Mouse (Mus musculus) Patski (cell line): ENCODE measurements at regions not wholly inside any gene's neighbourhood (a gene's known extent, or its start where the extent isn't known, plus 50 kb on each side); places are given as distances from the start of the nearest gene placed in this dataset.
A peak's percentile ranks its signal among the peaks of the same experiment; 100 is the strongest.

Source experiments
- ATAC-seq: fragments of 100-300 bp; one replicate; pipeline ENCODE4 v1.8.0; 2021
- CTCF ChIA-PET: fragments of 350-600 bp; sonication (Branson Sonifier 250); formaldehyde crosslinking; loops from one replicate; lab custom pipeline; 2022; ENCODE audit warnings: inconsistent platforms; lab: Charles Lee
- POLR2A ChIA-PET: fragments of 350-600 bp; sonication (Branson Sonifier 250); formaldehyde crosslinking; loops from one replicate; lab custom pipeline; 2022; ENCODE audit warnings: antibody characterized with exemption, inconsistent platforms; lab: Charles Lee
- DNase-seq: peaks from one replicate; pipeline ENCODE4 v3.0.0-alpha.2; 2011; ENCODE audit warnings: low read depth, low spot score
- H3K27me3 ChIP-seq: fragments of 371-371 bp; one replicate; pipeline ENCODE4 v1.5.1; 2021
- CTCF ChIP-seq: fragments of 100-300 bp; IDR thresholded peaks from one replicate; pipeline ENCODE4 v1.5.1; 2021
- in situ Hi-C: fragments of 300-500 bp; cut with MboI; formaldehyde crosslinking; loops from 3 replicates; pipeline ENCODE4 v1.11.1; 2018; ENCODE audit warnings: low pct_unique_long_range_greater_than_20kb, mixed read lengths

GRCm38 (mm10) chr3:38207867-38208266 lies 276.8 kb downstream of the Ankrd50 start:
- ATAC-seq (no peak), DNase-seq (no peak)
- no peak for TF ChIP-seq CTCF
- in situ Hi-C loops, result loop anchor here (10.0 to 25.0 kb wide), 2 partner anchors 883 to 996 kb away; no protein-coding TSS in a partner anchor
- CTCF ChIA-PET, result interaction anchor here (1.4 to 1.9 kb wide), 2 partner anchors 11 to 13 kb away, joined by 4 to 9 read pairs; no protein-coding TSS in a partner anchor
- no peaks in the 10 kb centered on the region for H3K27me3 ChIP-seq
- POLR2A ChIA-PET, result no interaction called here

- no peaks in the 10 kb centered on the region for H3K27me3 ChIP-seq
- DNase-seq (peak; percentile 48), ATAC-seq (peak; percentile 82)
- in situ Hi-C loops, result loop anchor here (5.0 to 25.0 kb wide), 5 partner anchors 570 to 990 kb away; no protein-coding TSS in a partner anchor
- CTCF ChIA-PET, result interaction anchor here (0.7 to 1.1 kb wide), 5 partner anchors 11 to 734 kb away, joined by 3 to 5 read pairs (median 3); no protein-coding TSS in a partner anchor
- POLR2A ChIA-PET, result no interaction called here
- TF ChIP-seq CTCF, result peak; percentile 91
Observed at GRCm38 (mm10) chr3:38201861-38202656, 282.6 kb downstream of the Ankrd50 start.

DNA sequence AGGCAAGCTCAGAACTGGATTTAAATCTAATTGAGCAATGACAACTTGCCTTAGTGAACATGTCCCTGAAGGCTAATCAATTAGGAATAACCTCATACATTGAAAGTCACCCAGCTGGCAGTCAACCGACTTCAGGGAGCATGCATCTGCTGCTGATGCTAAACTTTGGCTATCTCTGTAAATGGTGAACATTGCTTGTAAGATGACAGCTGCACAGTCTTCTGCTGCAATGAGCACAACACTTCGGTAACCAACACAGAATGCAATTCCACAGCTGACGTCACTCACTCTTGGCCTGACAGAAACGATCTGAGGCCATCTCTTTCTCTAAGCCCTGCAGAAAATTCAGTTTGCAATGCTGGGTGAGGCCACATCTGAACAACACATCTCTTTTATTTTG lies 290.6 kb downstream of the Ankrd50 start:
- no peak for TF ChIP-seq CTCF
- peaks cover 3% of the 10 kb centered on the region for H3K27me3 ChIP-seq
- no peak for DNase-seq
- ATAC-seq, result no peak
- ChIA-PET CTCF (interaction anchor here (1.2 to 1.5 kb wide), 4 partner anchors 12 to 721 kb away, joined by 3 to 4 read pairs (median 3); no protein-coding TSS in a partner anchor), POLR2A (interaction anchor here (1.4 kb wide), 1 partner anchor 11 kb away, joined by 4 read pairs; no protein-coding TSS in a partner anchor)
- in situ Hi-C loops, result no loop called here

DNA sequence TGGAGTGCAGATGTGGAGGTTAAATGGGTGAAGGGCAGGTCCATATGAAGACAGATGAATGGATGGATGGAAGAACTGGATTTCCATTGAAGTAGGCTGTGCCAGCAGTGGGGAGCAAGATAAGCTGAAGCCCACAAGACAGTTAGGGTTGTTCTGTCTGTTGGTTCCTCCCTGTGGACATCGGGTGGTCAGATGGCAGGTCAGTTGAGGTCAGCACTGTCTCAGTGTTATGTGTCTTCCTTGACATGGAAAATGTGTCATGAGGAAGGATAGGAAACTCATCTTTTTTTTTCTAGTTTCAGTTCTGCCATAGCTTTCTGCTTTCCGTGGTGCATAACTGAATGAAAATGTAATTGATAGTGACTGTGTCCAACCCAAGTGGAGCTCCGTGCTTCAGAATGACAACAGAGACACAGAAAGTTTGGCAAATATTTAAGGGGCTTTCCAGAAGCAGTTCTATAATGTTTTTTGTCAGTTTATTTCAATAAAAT lies 297.2 kb downstream of the Ankrd50 start:
- ATAC-seq, result no peak
- TF ChIP-seq CTCF, result no peak
- POLR2A ChIA-PET, result no interaction called here
- no peak for DNase-seq
- peaks cover 3% of the 10 kb centered on the region for H3K27me3 ChIP-seq
- in situ Hi-C loops, result no loop called here
- CTCF ChIA-PET, result interaction anchor here (1.2 kb wide), 1 partner anchor 44 kb away, joined by 4 read pairs; no protein-coding TSS in a partner anchor

DNA sequence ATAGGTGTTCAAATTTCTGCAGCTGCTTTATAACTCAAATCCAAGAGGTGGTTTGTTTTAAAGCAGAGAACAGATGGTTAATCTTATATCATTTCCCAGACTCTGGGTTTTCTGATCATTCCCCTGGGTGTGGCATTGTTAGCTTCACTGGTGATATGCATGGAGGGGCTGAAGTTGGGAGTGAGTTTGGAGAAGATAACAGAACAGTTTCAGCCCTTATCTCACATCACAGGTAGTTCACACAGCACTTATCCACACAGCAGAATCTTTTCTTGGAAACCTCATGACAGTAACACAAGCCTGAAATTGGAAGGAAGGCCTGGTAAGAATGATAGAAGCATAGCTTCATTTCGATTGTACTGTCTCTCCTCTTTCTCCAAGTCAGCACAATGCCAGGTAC lies 298.1 kb downstream of the Ankrd50 start:
- DNase-seq, result no peak
- no peak for ATAC-seq
- TF ChIP-seq CTCF, result no peak
- peaks cover 3% of the 10 kb centered on the region for H3K27me3 ChIP-seq
- ChIA-PET CTCF (interaction anchor here (1.1 to 1.2 kb wide), 4 partner anchors 8 to 43 kb away, joined by 3 to 4 read pairs (median 4); no protein-coding TSS in a partner anchor), POLR2A (no interaction called here)
- in situ Hi-C loops, result no loop called here

- CTCF ChIA-PET, result interaction anchor here (1.5 kb wide), 1 partner anchor 15 kb away, joined by 3 read pairs; no protein-coding TSS in a partner anchor
- in situ Hi-C loops, result no loop called here
- POLR2A ChIA-PET, result no interaction called here
- DNase-seq (no peak), ATAC-seq (no peak)
- H3K27me3 ChIP-seq, result no peaks in the 10 kb centered on the region
- peak; percentile 31 for TF ChIP-seq CTCF
Observed at GRCm38 (mm10) chr3:38178295-38178694, 306.3 kb downstream of the Ankrd50 start.

DNA sequence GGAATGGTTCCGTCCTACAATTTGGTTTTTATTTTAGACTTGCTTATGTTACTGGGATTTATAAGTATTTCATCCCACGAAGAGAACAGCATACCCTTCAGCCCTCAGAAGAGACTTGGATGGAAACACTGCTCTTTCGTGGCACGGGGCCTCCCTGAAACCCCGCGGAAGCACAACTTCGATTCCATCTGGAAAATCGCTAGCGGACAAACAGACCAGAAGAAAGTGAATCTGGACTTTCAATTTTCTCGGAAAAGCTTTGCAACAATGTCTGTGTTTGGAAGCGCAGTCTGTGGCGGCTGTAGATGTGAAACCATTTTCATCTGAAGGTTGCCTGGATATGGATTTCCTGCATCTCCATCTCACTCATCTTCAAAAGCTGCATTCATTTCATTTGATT lies 308.7 kb downstream of the Ankrd50 start:
- in situ Hi-C loops, result no loop called here
- DNase-seq, result no peak
- POLR2A ChIA-PET, result no interaction called here
- H3K27me3 ChIP-seq, result no peaks in the 10 kb centered on the region
- ATAC-seq, result no peak
- CTCF ChIA-PET, result interaction anchor here (1.0 to 1.3 kb wide), 2 partner anchors 12 to 21 kb away, joined by 3 read pairs; no protein-coding TSS in a partner anchor
- TF ChIP-seq CTCF, result no peak

DNA sequence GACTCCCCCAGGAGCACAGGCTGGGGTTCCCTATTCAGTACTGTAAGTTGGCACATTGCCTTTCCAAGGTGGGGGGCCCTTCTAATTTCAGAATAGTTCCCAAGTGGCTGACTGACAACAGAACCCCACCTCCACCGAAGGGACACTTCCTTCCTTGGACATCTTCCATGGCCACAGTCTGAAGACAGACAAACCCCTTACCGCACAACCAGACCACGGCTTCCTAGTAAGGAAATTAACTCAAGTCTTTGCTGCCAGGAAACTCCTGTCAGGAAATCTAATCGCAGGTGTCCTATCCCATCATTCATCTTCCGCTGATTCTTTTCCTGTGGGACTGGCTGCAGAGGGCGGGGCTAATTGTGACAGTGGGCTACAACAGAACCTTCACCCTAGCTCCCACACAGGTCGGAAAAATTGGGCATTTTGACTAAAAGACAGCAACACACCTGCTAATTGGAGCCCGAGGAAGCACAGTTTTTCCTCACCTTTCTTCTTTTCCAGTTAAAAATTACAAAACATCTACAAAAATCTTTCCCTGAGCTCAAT lies 309.8 kb downstream of the Ankrd50 start:
- ATAC-seq, result no peak
- no peak for DNase-seq
- in situ Hi-C loops, result no loop called here
- CTCF ChIA-PET, result interaction anchor here (0.7 to 1.3 kb wide), 4 partner anchors 10 to 20 kb away, joined by 3 read pairs; no protein-coding TSS in a partner anchor
- H3K27me3 ChIP-seq, result no peaks in the 10 kb centered on the region
- POLR2A ChIA-PET, result no interaction called here
- no peak for TF ChIP-seq CTCF

- ChIA-PET POLR2A (no interaction called here), CTCF (interaction anchor here (0.7 to 1.6 kb wide), 3 partner anchors 11 to 682 kb away, joined by 3 read pairs; no protein-coding TSS in a partner anchor)
- in situ Hi-C loops, result no loop called here
- H3K27me3 ChIP-seq, result no peaks in the 10 kb centered on the region
- TF ChIP-seq CTCF, result no peak
- ATAC-seq (no peak), DNase-seq (no peak)
Observed at GRCm38 (mm10) chr3:38152408-38152807, 332.2 kb downstream of the Ankrd50 start.

- POLR2A ChIA-PET, result no interaction called here
- TF ChIP-seq CTCF, result no peak
- no peaks in the 10 kb centered on the region for H3K27me3 ChIP-seq
- no peak for ATAC-seq
- in situ Hi-C loops, result no loop called here
- DNase-seq, result no peak
- CTCF ChIA-PET, result interaction anchor here (0.7 kb wide), 1 partner anchor 18 kb away, joined by 3 read pairs; no protein-coding TSS in a partner anchor
Observed at GRCm38 (mm10) chr3:38151821-38152220, 332.8 kb downstream of the Ankrd50 start.
